Mouse (Mus musculus) kidney, adult 2 months (tissue): ENCODE results near the gene BC025920. TPM values are rescaled to one million over a fixed set of nuclear protein-coding genes. Genes with fewer than 3 reads are reported as not detected.
A peak's percentile ranks its signal among the peaks of the same experiment; 100 is the strongest.

Source experiments
- DNase-seq: peaks from one replicate; pipeline ENCODE4 v3.0.0; 2021
- H3K27ac ChIP-seq: fragments of 200-500 bp; 2 replicates; pipeline ENCODE4 v1.5.1; 2012; ENCODE audit warnings: low read depth, low read length, control low read depth, inconsistent platforms; ENCODE audit not compliant: insufficient read depth
- H3K27me3 ChIP-seq: fragments of 200-500 bp; replicated peaks from 2 replicates; pipeline ENCODE4 v1.6.1; 2012; ENCODE audit warnings: mild to moderate bottlenecking, moderate library complexity, low read length, inconsistent platforms; ENCODE audit not compliant: control insufficient read depth, insufficient read depth
- H3K36me3 ChIP-seq: fragments of 200-500 bp; 2 replicates; pipeline ENCODE4 v1.6.1; 2012; ENCODE audit warnings: mild to moderate bottlenecking, moderate library complexity, low read length, inconsistent platforms; ENCODE audit not compliant: control insufficient read depth, insufficient read depth
- H3K4me1 ChIP-seq: fragments of 200-500 bp; 2 replicates; pipeline ENCODE4 v1.6.1; 2011; ENCODE audit warnings: low read length; ENCODE audit not compliant: control insufficient read depth, insufficient read depth
- H3K4me3 ChIP-seq: fragments of 200-500 bp; 2 replicates; pipeline ENCODE4 v1.5.1; 2011; ENCODE audit warnings: mild to moderate bottlenecking, low read depth, low read length, control low read depth; ENCODE audit not compliant: insufficient read depth
- CTCF ChIP-seq: fragments of 200-500 bp; conservative IDR thresholded peaks from 2 replicates; pipeline ENCODE4 v1.5.1; 2011; ENCODE audit warnings: low read depth, mild to moderate bottlenecking, control low read depth, low read length, moderate library complexity, mixed read lengths; ENCODE audit not compliant: insufficient read depth, insufficient read length
- POLR2A ChIP-seq: fragments of 200-500 bp; IDR thresholded peaks from one replicate; pipeline ENCODE4 v1.6.1; 2011; ENCODE audit warnings: low read depth, low read length, control low read depth
- whole genome bisulfite sequencing: fragments of 180-500 bp; shearing (Covaris S2); methylation state at CpG from one replicate; pipeline ENCODE4 v1.1.7; 2018; 5-methylcytosine and 5-hydroxymethylcytosine counted together
- polyA plus RNA-seq: library from polyadenylated mRNA; depleted of rRNA; stranded (reverse); fragments of >200 nt; gene quantifications from 2 replicates; pipeline ENCODE4 v1.2.3, GENCODE M21; 2012

Gene BC025920
- polyA plus RNA-seq, 1 experiment = 1.1 TPM

GRCm38 (mm10) chr10:81598342-81598741 is 7.7 kb upstream of the BC025920 start:
- WGBS = 65% methylated on average over 3 of the region's 3 CpGs
- no peak overlapping the region for H3K4me3 ChIP-seq
- H3K4me1 ChIP-seq = peaks cover 5% of the 10 kb centered on the region; the same call in 1 of the 2 replicates
- H3K27me3 ChIP-seq = no peaks in the 10 kb centered on the region
- no peak for TF ChIP-seq POLR2A
- TF ChIP-seq CTCF = no peak
- H3K36me3 ChIP-seq = no peaks in the 10 kb centered on the region
- no peak for DNase-seq
- no peak overlapping the region for H3K27ac ChIP-seq

- 43% methylated on average over 6 of the region's 6 CpGs for WGBS
- Histone ChIP-seq H3K4me1 (peaks cover 5% of the 10 kb centered on the region; the same call in 1 of the 2 replicates), H3K4me3 (no peak overlapping the region), H3K27me3 (no peaks in the 10 kb centered on the region), H3K36me3 (no peaks in the 10 kb centered on the region), H3K27ac (no peak overlapping the region)
- TF ChIP-seq POLR2A (no peak), CTCF (no peak)
- no peak for DNase-seq
These were observed 7.2 kb upstream of the BC025920 start for GRCm38 (mm10) chr10:81598871-81599270.

- Histone ChIP-seq H3K27ac (no peak overlapping the region), H3K27me3 (no peaks in the 10 kb centered on the region), H3K4me1 (peaks cover 5% of the 10 kb centered on the region; the same call in 1 of the 2 replicates), H3K4me3 (no peak overlapping the region), H3K36me3 (no peaks in the 10 kb centered on the region)
- 79% methylated on average over 5 of the region's 5 CpGs for WGBS
- DNase-seq = no peak
- TF ChIP-seq POLR2A = no peak
- no peak for TF ChIP-seq CTCF
These were observed 6.4 kb upstream of the BC025920 start for GRCm38 (mm10) chr10:81599630-81600029.

- H3K4me1 ChIP-seq = peaks cover 8% of the 10 kb centered on the region; the same call in 1 of the 2 replicates
- no peak overlapping the region for H3K27ac ChIP-seq
- DNase-seq = no peak
- 78% methylated on average over 10 of the region's 10 CpGs for WGBS
- TF ChIP-seq POLR2A (no peak), CTCF (no peak)
- H3K36me3 ChIP-seq = no peaks in the 10 kb centered on the region
- no peaks in the 10 kb centered on the region for H3K27me3 ChIP-seq
- H3K4me3 ChIP-seq = no peak overlapping the region
These were observed 6.0 kb upstream of the BC025920 start for GRCm38 (mm10) chr10:81600096-81600495.

GRCm38 (mm10) chr10:81600738-81601203 is 5.3 kb upstream of the BC025920 start, which contains the start of gene Tle6:
Gene Tle6, minus strand, starts transcription at chr10:81601073.
- 1% methylated on average over 28 of the region's 28 CpGs for WGBS
- Histone ChIP-seq H3K27ac (no peak within 1 kb of the TSS), H3K4me3 (peak within 1 kb of the TSS; percentile 25), H3K36me3 (no peaks in the 10 kb centered on the region), H3K4me1 (peaks cover 8% of the 10 kb centered on the region; the same call in 1 of the 2 replicates), H3K27me3 (no peaks in the 10 kb centered on the region)
- TF ChIP-seq CTCF (no peak), POLR2A (no peak)
- DNase-seq = peak; percentile 97

GRCm38 (mm10) chr10:81601396-81601905 is 4.6 kb upstream of the BC025920 start:
- WGBS = 50% methylated on average over 7 of the region's 7 CpGs
- Histone ChIP-seq H3K4me3 (no peak overlapping the region), H3K27me3 (no peaks in the 10 kb centered on the region)

GRCm38 (mm10) chr10:81602741-81603151 is 3.3 kb upstream of the BC025920 start:
- Histone ChIP-seq H3K4me3 (no peak overlapping the region), H3K27ac (no peak overlapping the region), H3K4me1 (peaks cover 5% of the 10 kb centered on the region; the same call in 1 of the 2 replicates), H3K36me3 (no peaks in the 10 kb centered on the region), H3K27me3 (no peaks in the 10 kb centered on the region)
- peak; percentile 56 for DNase-seq
- WGBS = 33% methylated on average over 4 of the region's 4 CpGs
- TF ChIP-seq POLR2A (no peak), CTCF (peak; percentile 50)

More at GRCm38 (mm10) chr10:81601396-81601905, 4.6 kb upstream of the BC025920 start:
- TF ChIP-seq CTCF (no peak), POLR2A (no peak)
- no peaks in the 10 kb centered on the region for H3K36me3 ChIP-seq
- no peak for DNase-seq
- no peak overlapping the region for H3K27ac ChIP-seq
- peaks cover 8% of the 10 kb centered on the region; the same call in 1 of the 2 replicates for H3K4me1 ChIP-seq
